Mouse (Mus musculus): ENCODE data around the gene Ifna16. TPM values are rescaled to one million over a fixed set of nuclear protein-coding genes. Genes with fewer than 3 reads are reported as not detected.

Gene Ifna16
- polyA plus RNA-seq, 1 experiment from 2014 or later = not detected

- ATAC-seq (replicated peaks; ENCODE audit: insufficient number of reproducible peaks, low FRiP score, low TSS enrichment) = no peak
- H3K27me3 ChIP-seq (ENCODE audit: control insufficient read depth, insufficient read depth, low read length) = peaks cover 2% of the 10 kb centered on the region; the same call in 1 of the 2 replicates
- H3K27ac ChIP-seq (ENCODE audit: low read depth, low read length) = no peak overlapping the region
- H3K9ac ChIP-seq (ENCODE audit: low read depth, low read length) = no peak overlapping the region
- no peak overlapping the region for H3K4me3 ChIP-seq (ENCODE audit: low read depth, low read length)
- WGBS (ENCODE audit: insufficient replicate concordance) = 75% methylated on average over 1 of the region's 1 CpGs
- H3K4me2 ChIP-seq = no peak overlapping the region
- no peaks in the 10 kb centered on the region for H3K36me3 ChIP-seq (ENCODE audit: control insufficient read depth, insufficient read depth, low read length)
- H3K4me1 ChIP-seq (ENCODE audit: control insufficient read depth, insufficient read depth, low read length) = no peaks in the 10 kb centered on the region
- H3K9me3 ChIP-seq (replicated peaks; ENCODE audit: control insufficient read depth, low read length) = no peaks in the 10 kb centered on the region
Observed at GRCm38 (mm10) chr4:88699301-88699700, 22.6 kb upstream of the Ifna16 start.

DNA sequence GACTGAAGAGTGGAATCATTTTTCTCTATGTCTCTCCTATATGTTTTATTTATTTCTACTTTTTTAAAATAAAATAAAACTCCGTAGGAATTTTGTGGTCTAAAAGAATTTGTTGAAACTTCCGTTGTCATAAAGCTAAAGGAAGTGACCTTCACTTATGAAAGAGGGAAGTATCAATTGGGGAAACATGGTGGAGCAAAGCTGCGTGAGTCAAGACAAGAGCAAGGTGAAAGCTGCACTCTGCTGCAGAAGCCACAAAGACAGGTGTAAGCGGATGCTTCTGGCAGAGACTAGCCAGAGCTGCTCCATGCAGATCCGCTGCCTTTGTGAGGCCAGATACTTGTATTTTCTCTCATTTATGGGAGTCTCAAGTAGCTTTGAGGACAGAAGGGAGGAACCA lies 22.1 kb upstream of the Ifna16 start:
- H3K4me1 ChIP-seq (ENCODE audit: control insufficient read depth, insufficient read depth, low read length) = no peaks in the 10 kb centered on the region
- 77% methylated on average over 5 of the region's 5 CpGs for WGBS (ENCODE audit: insufficient replicate concordance)
- no peak for ATAC-seq (replicated peaks; ENCODE audit: insufficient number of reproducible peaks, low FRiP score, low TSS enrichment)
- no peak overlapping the region for H3K9ac ChIP-seq (ENCODE audit: low read depth, low read length)
- H3K4me2 ChIP-seq = no peak overlapping the region
- H3K27ac ChIP-seq (ENCODE audit: low read depth, low read length) = no peak overlapping the region
- H3K36me3 ChIP-seq (ENCODE audit: control insufficient read depth, insufficient read depth, low read length) = no peaks in the 10 kb centered on the region
- no peaks in the 10 kb centered on the region for H3K9me3 ChIP-seq (replicated peaks; ENCODE audit: control insufficient read depth, low read length)
- H3K4me3 ChIP-seq (ENCODE audit: low read depth, low read length) = no peak overlapping the region
- H3K27me3 ChIP-seq (ENCODE audit: control insufficient read depth, insufficient read depth, low read length) = peaks cover 2% of the 10 kb centered on the region; the same call in 1 of the 2 replicates

DNA sequence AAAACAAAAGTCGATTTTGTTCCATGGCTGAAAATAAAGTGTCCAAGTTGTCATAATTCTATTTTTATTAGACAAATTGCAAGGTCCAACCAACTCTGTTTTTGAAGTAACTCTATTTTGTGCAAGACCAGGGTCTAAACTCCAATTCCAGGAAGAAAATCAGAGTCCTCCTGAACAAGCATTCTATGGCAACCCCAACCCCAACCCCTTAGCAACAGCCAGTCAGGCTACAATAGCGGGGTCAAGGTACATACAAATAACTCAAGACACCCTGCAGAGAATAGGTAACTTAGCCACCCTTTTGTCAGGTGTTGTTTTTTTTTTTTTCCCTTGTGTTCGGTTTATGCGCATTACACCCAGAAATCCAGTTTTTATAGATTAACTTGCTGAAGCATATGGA lies 21.0 kb upstream of the Ifna16 start:
- WGBS (ENCODE audit: insufficient replicate concordance) = 85% methylated on average over 4 of the region's 4 CpGs
- H3K27me3 ChIP-seq (ENCODE audit: control insufficient read depth, insufficient read depth, low read length) = peaks cover 2% of the 10 kb centered on the region; the same call in 1 of the 2 replicates
- H3K36me3 ChIP-seq (ENCODE audit: control insufficient read depth, insufficient read depth, low read length) = no peaks in the 10 kb centered on the region
- H3K9me3 ChIP-seq (replicated peaks; ENCODE audit: control insufficient read depth, low read length) = no peaks in the 10 kb centered on the region
- no peak for ATAC-seq (replicated peaks; ENCODE audit: insufficient number of reproducible peaks, low FRiP score, low TSS enrichment)
- no peaks in the 10 kb centered on the region for H3K4me1 ChIP-seq (ENCODE audit: control insufficient read depth, insufficient read depth, low read length)
- H3K4me3 ChIP-seq (ENCODE audit: low read depth, low read length) = no peak overlapping the region
- H3K4me2 ChIP-seq = no peak overlapping the region
- no peak overlapping the region for H3K27ac ChIP-seq (ENCODE audit: low read depth, low read length)
- no peak overlapping the region for H3K9ac ChIP-seq (ENCODE audit: low read depth, low read length)

GRCm38 (mm10) chr4:88697108-88697507 lies 20.4 kb upstream of the Ifna16 start:
- Histone ChIP-seq H3K27me3 (ENCODE audit: control insufficient read depth, insufficient read depth, low read length) (peaks cover 2% of the 10 kb centered on the region; the same call in 1 of the 2 replicates), H3K36me3 (ENCODE audit: control insufficient read depth, insufficient read depth, low read length) (no peaks in the 10 kb centered on the region), H3K9ac (ENCODE audit: low read depth, low read length) (no peak overlapping the region), H3K27ac (ENCODE audit: low read depth, low read length) (no peak overlapping the region), H3K9me3 (replicated peaks; ENCODE audit: control insufficient read depth, low read length) (no peaks in the 10 kb centered on the region), H3K4me1 (ENCODE audit: control insufficient read depth, insufficient read depth, low read length) (no peaks in the 10 kb centered on the region), H3K4me2 (no peak overlapping the region), H3K4me3 (ENCODE audit: low read depth, low read length) (no peak overlapping the region)
- no peak for ATAC-seq (replicated peaks; ENCODE audit: insufficient number of reproducible peaks, low FRiP score, low TSS enrichment)
- WGBS (ENCODE audit: insufficient replicate concordance) = 56% methylated on average over 6 of the region's 6 CpGs

- Histone ChIP-seq H3K4me2 (no peak overlapping the region), H3K4me3 (ENCODE audit: low read depth, low read length) (no peak overlapping the region), H3K27ac (ENCODE audit: low read depth, low read length) (no peak overlapping the region), H3K9ac (ENCODE audit: low read depth, low read length) (no peak overlapping the region), H3K9me3 (replicated peaks; ENCODE audit: control insufficient read depth, low read length) (no peaks in the 10 kb centered on the region), H3K4me1 (ENCODE audit: control insufficient read depth, insufficient read depth, low read length) (no peaks in the 10 kb centered on the region), H3K36me3 (ENCODE audit: control insufficient read depth, insufficient read depth, low read length) (no peaks in the 10 kb centered on the region), H3K27me3 (ENCODE audit: control insufficient read depth, insufficient read depth, low read length) (peaks cover 2% of the 10 kb centered on the region; the same call in 1 of the 2 replicates)
- 0 out of 2 replicates have a peak, but pooled peaks have one; percentile 39 for ATAC-seq (replicated peaks; ENCODE audit: insufficient number of reproducible peaks, low FRiP score, low TSS enrichment)
- 20% methylated on average over 3 of the region's 3 CpGs for WGBS (ENCODE audit: insufficient replicate concordance)
Observed at GRCm38 (mm10) chr4:88696237-88696884, 19.6 kb upstream of the Ifna16 start.

DNA sequence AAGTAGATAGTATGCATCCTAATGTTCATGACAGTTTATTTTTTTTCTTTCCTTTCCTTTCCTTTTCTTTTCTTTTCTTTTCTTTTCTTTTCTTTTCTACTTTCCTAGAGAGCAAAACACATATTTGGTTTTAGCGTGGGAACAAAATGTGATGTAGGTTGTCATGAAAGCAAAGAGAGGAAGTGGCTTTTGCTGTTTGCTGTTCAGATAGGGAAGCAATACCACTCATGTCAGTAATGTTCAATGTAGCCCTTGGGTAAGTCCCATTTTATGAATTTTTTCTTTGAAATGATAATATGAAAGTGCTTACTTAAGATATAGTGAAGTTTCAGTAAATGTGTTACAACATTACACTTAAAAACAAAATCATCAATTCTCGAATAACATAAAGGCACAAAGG lies 16.7 kb upstream of the Ifna16 start:
- WGBS (ENCODE audit: insufficient replicate concordance) = 74% methylated on average over 2 of the region's 2 CpGs
- no peaks in the 10 kb centered on the region for H3K36me3 ChIP-seq (ENCODE audit: control insufficient read depth, insufficient read depth, low read length)

GRCm38 (mm10) chr4:88692537-88692936 lies 15.8 kb upstream of the Ifna16 start:
- H3K9ac ChIP-seq (ENCODE audit: low read depth, low read length) = no peak overlapping the region
- H3K4me3 ChIP-seq (ENCODE audit: low read depth, low read length) = no peak overlapping the region
- H3K4me1 ChIP-seq (ENCODE audit: control insufficient read depth, insufficient read depth, low read length) = no peaks in the 10 kb centered on the region
- no peak overlapping the region for H3K27ac ChIP-seq (ENCODE audit: low read depth, low read length)
- H3K27me3 ChIP-seq (ENCODE audit: control insufficient read depth, insufficient read depth, low read length) = peaks cover 2% of the 10 kb centered on the region; the same call in 1 of the 2 replicates
- no peak overlapping the region for H3K4me2 ChIP-seq
- WGBS (ENCODE audit: insufficient replicate concordance) = 69% methylated on average over 1 of the region's 1 CpGs
- H3K9me3 ChIP-seq (replicated peaks; ENCODE audit: control insufficient read depth, low read length) = no peaks in the 10 kb centered on the region
- ATAC-seq (replicated peaks; ENCODE audit: insufficient number of reproducible peaks, low FRiP score, low TSS enrichment) = no peak
- no peaks in the 10 kb centered on the region for H3K36me3 ChIP-seq (ENCODE audit: control insufficient read depth, insufficient read depth, low read length)

More for the DNA sequence above, 16.7 kb upstream of the Ifna16 start:
- no peak for ATAC-seq (replicated peaks; ENCODE audit: insufficient number of reproducible peaks, low FRiP score, low TSS enrichment)
- Histone ChIP-seq H3K9me3 (replicated peaks; ENCODE audit: control insufficient read depth, low read length) (no peaks in the 10 kb centered on the region), H3K27me3 (ENCODE audit: control insufficient read depth, insufficient read depth, low read length) (peaks cover 2% of the 10 kb centered on the region; the same call in 1 of the 2 replicates), H3K9ac (ENCODE audit: low read depth, low read length) (no peak overlapping the region), H3K4me3 (ENCODE audit: low read depth, low read length) (no peak overlapping the region), H3K27ac (ENCODE audit: low read depth, low read length) (no peak overlapping the region), H3K4me2 (no peak overlapping the region), H3K4me1 (ENCODE audit: control insufficient read depth, insufficient read depth, low read length) (no peaks in the 10 kb centered on the region)

- no peak within 1 kb of the TSS for H3K27ac ChIP-seq (ENCODE audit: low read depth, low read length)
- 64% methylated on average over 2 of the region's 2 CpGs for WGBS (ENCODE audit: insufficient replicate concordance)
- ATAC-seq (replicated peaks; ENCODE audit: insufficient number of reproducible peaks, low FRiP score, low TSS enrichment) = no peak
- H3K9me3 ChIP-seq (replicated peaks; ENCODE audit: control insufficient read depth, low read length) = no peaks in the 10 kb centered on the region
- peaks cover 2% of the 10 kb centered on the region; the same call in 1 of the 2 replicates for H3K27me3 ChIP-seq (ENCODE audit: control insufficient read depth, insufficient read depth, low read length)
- H3K4me2 ChIP-seq = no peak within 1 kb of the TSS
- no peak within 1 kb of the TSS for H3K9ac ChIP-seq (ENCODE audit: low read depth, low read length)
- no peaks in the 10 kb centered on the region for H3K4me1 ChIP-seq (ENCODE audit: control insufficient read depth, insufficient read depth, low read length)
- no peaks in the 10 kb centered on the region for H3K36me3 ChIP-seq (ENCODE audit: control insufficient read depth, insufficient read depth, low read length)
- no peak within 1 kb of the TSS for H3K4me3 ChIP-seq (ENCODE audit: low read depth, low read length)
Observed at GRCm38 (mm10) chr4:88691259-88691658, 14.5 kb upstream of the Ifna16 start, which contains the start of gene Ifnab. Gene Ifnab, minus strand, starts transcription at chr4:88691359.

- H3K4me3 ChIP-seq (ENCODE audit: low read depth, low read length) = no peak within 1 kb of the TSS
- no peak for ATAC-seq (replicated peaks; ENCODE audit: insufficient number of reproducible peaks, low FRiP score, low TSS enrichment)
- WGBS (ENCODE audit: insufficient replicate concordance) = 91% methylated on average over 1 of the region's 1 CpGs
- H3K27ac ChIP-seq (ENCODE audit: low read depth, low read length) = no peak within 1 kb of the TSS
- no peaks in the 10 kb centered on the region for H3K4me1 ChIP-seq (ENCODE audit: control insufficient read depth, insufficient read depth, low read length)
- no peak within 1 kb of the TSS for H3K4me2 ChIP-seq
- H3K27me3 ChIP-seq (ENCODE audit: control insufficient read depth, insufficient read depth, low read length) = no peaks in the 10 kb centered on the region
- H3K36me3 ChIP-seq (ENCODE audit: control insufficient read depth, insufficient read depth, low read length) = no peaks in the 10 kb centered on the region
- H3K9me3 ChIP-seq (replicated peaks; ENCODE audit: control insufficient read depth, low read length) = no peaks in the 10 kb centered on the region
- no peak within 1 kb of the TSS for H3K9ac ChIP-seq (ENCODE audit: low read depth, low read length)
Observed at GRCm38 (mm10) chr4:88683812-88684211, 7.1 kb upstream of the Ifna16 start, which contains the start of gene Ifna2. Gene Ifna2, minus strand, starts transcription at chr4:88683912.
